ENCODE assay signal across 7 mouse cellular contexts in genomic region chr5:140508686-140509085, GRCm38 (mm10). TPM values are rescaled to one million over a fixed set of nuclear protein-coding genes. Genes with fewer than 3 reads are reported as not detected.
DNase-seq lines count a peak whose midpoint lies in the region; ATAC-seq and TF ChIP-seq lines count a peak whose summit lies in the region.

No protein-coding gene starts in this region.

- H3K4me3 ChIP-seq in lung, adult 2 months (replicated peaks; ENCODE audit: extremely low read depth, low read depth, low read length): no peak overlapping the region
- no peak overlapping the region for H3K4me3 ChIP-seq in embryonic facial prominence, embryonic 15.5 days (replicated peaks)
- no peak overlapping the region for H3K4me3 ChIP-seq in limb, embryonic 15.5 days
- peak overlapping the region; percentile 9; the same call in 1 of the 2 replicates for H3K4me3 ChIP-seq in small intestine, adult 2 months (ENCODE audit: low read depth, low read length)

- no peaks in the 10 kb centered on the region for H3K9me3 ChIP-seq in embryonic facial prominence, embryonic 15.5 days (replicated peaks)
- no peaks in the 10 kb centered on the region for H3K9me3 ChIP-seq in limb, embryonic 15.5 days

- no peaks in the 10 kb centered on the region for H3K27me3 ChIP-seq in embryonic facial prominence, embryonic 15.5 days
- no peaks in the 10 kb centered on the region for H3K27me3 ChIP-seq in limb, embryonic 15.5 days
- no peaks in the 10 kb centered on the region for H3K27me3 ChIP-seq in small intestine, adult 2 months (ENCODE audit: control insufficient read depth, insufficient read depth, low read length)

- ATAC-seq in embryonic facial prominence, embryonic 15.5 days (ENCODE audit: insufficient number of reproducible peaks, low FRiP score, low TSS enrichment, low read depth): no peak
- ATAC-seq in limb, embryonic 15.5 days (ENCODE audit: insufficient number of reproducible peaks, low FRiP score, low TSS enrichment, low read depth): no peak
- no peak for ATAC-seq in activated CD4-positive, CD25-positive, alpha-beta regulatory T cell, adult 4 months

- 24% methylated on average over 8 of the region's 8 CpGs for WGBS in lung, adult 2 months
- WGBS in embryonic facial prominence, embryonic 15.5 days: 33% methylated on average over 8 of the region's 8 CpGs
- 26% methylated on average over 8 of the region's 8 CpGs for WGBS in limb, embryonic 15.5 days
- WGBS in small intestine, adult 2 months: 63% methylated on average over 8 of the region's 8 CpGs

- H3K4me1 ChIP-seq in lung, adult 2 months (ENCODE audit: control insufficient read depth, insufficient read depth, low read length): peaks cover 26% of the 10 kb centered on the region
- H3K4me1 ChIP-seq in embryonic facial prominence, embryonic 15.5 days: peaks cover 64% of the 10 kb centered on the region
- H3K4me1 ChIP-seq in limb, embryonic 15.5 days: peaks cover 54% of the 10 kb centered on the region
- H3K4me1 ChIP-seq in small intestine, adult 2 months (ENCODE audit: control insufficient read depth, insufficient read depth, insufficient read length, low read length): peaks cover 9% of the 10 kb centered on the region; the same call in 1 of the 2 replicates

- no peaks in the 10 kb centered on the region for H3K36me3 ChIP-seq in embryonic facial prominence, embryonic 15.5 days
- 0 out of 2 replicates have a peak, but pooled peaks cover 6% of the 10 kb centered on the region for H3K36me3 ChIP-seq in limb, embryonic 15.5 days
- no peaks in the 10 kb centered on the region for H3K36me3 ChIP-seq in small intestine, adult 2 months (ENCODE audit: control insufficient read depth, insufficient read depth, low read length)

- no peak for TF ChIP-seq POLR2A in lung, adult 2 months (IDR thresholded peaks at IDR 0.05; ENCODE audit: borderline replicate concordance, extremely low read depth, low read depth, low read length)
- no peak for TF ChIP-seq POLR2A in small intestine, adult 2 months (IDR thresholded peaks at IDR 0.05; ENCODE audit: low read depth, low read length)

- peak overlapping the region; percentile 21; the same call in 1 of the 2 replicates for H3K4me2 ChIP-seq in embryonic facial prominence, embryonic 15.5 days (replicated peaks)
- 0 out of 2 replicates have a peak overlapping the region, but pooled peaks have one; percentile 12 for H3K4me2 ChIP-seq in limb, embryonic 15.5 days

- H3K9ac ChIP-seq in embryonic facial prominence, embryonic 15.5 days: no peak overlapping the region
- no peak overlapping the region for H3K9ac ChIP-seq in limb, embryonic 15.5 days

- H3K27ac ChIP-seq in embryonic facial prominence, embryonic 15.5 days (replicated peaks): peak overlapping the region; percentile 17; the same call in 1 of the 2 replicates
- peak overlapping the region; percentile 8; the same call in 1 of the 2 replicates for H3K27ac ChIP-seq in limb, embryonic 15.5 days
- peak overlapping the region; percentile 49 for H3K27ac ChIP-seq in small intestine, adult 2 months (ENCODE audit: insufficient read depth, low read depth, low read length)

- peak; percentile 54 to 56 for DNase-seq in lung, adult 18-20 months
- DNase-seq in lung, adult 2 months: no peak
- DNase-seq in urinary bladder, postnatal 10 days (ENCODE audit: low spot score): no peak

- TF ChIP-seq CTCF in lung, adult 2 months (IDR thresholded peaks at IDR 0.05; ENCODE audit: insufficient read depth, low read length): no peak
- no peak for TF ChIP-seq CTCF in small intestine, adult 2 months (IDR thresholded peaks at IDR 0.05; ENCODE audit: extremely low read depth, insufficient read length, insufficient replicate concordance, low read depth, low read length)

RNA-seq across cellular contexts. Expression of gene Chst12, which starts 3.3 kb away (rescaled TPM):
- polyA plus RNA-seq in lung, adult 2 months (2012; rRNA removed): 49.6 and 60.5 TPM in 2 replicates
- polyA plus RNA-seq in embryonic facial prominence, embryonic 15.5 days (2015; fragmentation: Nextera tagmentation; extraction: Ambion mirVana): 28.9 and 30.6 TPM in 2 replicates
- polyA plus RNA-seq in limb, embryonic 15.5 days (2015; fragmentation: Nextera tagmentation; extraction: Ambion mirVana): 28.3 and 36.3 TPM in 2 replicates
- 10.5 and 10.6 TPM in 2 replicates for polyA plus RNA-seq in small intestine, adult 2 months (2012; rRNA removed)
- 10 to 100 TPM; 24.5 to 31.7 TPM for polyA plus RNA-seq in activated CD4-positive, CD25-positive, alpha-beta regulatory T cell, adult 4 months (2017; shearing (Covaris generic))

RNA-seq across cellular contexts. Expression of gene Grifin, which starts 56.2 kb away (rescaled TPM):
- not detected in 2 replicates for polyA plus RNA-seq in lung, adult 2 months (2012; rRNA removed)
- polyA plus RNA-seq in embryonic facial prominence, embryonic 15.5 days (2015; fragmentation: Nextera tagmentation; extraction: Ambion mirVana): not detected in 2 replicates
- 0.31 TPM in 1 of 2 replicates, not detected in the other for polyA plus RNA-seq in limb, embryonic 15.5 days (2015; fragmentation: Nextera tagmentation; extraction: Ambion mirVana)
- not detected in 2 replicates for polyA plus RNA-seq in small intestine, adult 2 months (2012; rRNA removed)
- 1 to 10 TPM in 1 of 2 experiments, under 1 TPM in 1; 0.98 to 3.8 TPM for polyA plus RNA-seq in activated CD4-positive, CD25-positive, alpha-beta regulatory T cell, adult 4 months (2017; shearing (Covaris generic))

Comparison
In these comparisons a context has a peak if more than half of its experiments do, and no peak if none do; other contexts are left out.
1. DNase-seq: peak in lung, adult 18-20 months (2 of 2); none in lung, adult 2 months (single experiment) and urinary bladder, postnatal 10 days (single experiment).
2. Peak in every context shown above with its lines, with median percentiles within 50 percentile points of each other: H3K27ac ChIP-seq.